15 mouse cellular contexts compared by ENCODE assay signal in the genomic region with DNA sequence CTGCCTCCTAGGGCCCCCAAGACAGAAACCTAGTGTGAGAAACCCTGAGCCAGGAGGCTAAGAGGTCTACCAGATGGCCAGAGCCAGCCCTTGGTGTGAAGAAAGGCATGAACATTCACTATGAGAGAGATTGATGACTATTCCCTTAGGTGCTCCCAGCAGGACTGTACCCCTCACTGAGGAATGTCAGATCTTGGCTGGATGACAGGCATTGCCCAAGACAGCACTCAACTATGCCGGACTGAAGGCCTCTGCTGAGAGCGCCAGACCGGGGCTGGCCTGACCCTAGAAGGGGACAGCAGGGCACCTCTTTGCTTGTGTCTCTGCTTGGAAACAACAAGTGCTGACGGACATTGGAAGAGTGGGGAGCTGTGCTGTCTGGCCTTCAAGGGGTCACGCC. TPM values are rescaled to one million over a fixed set of nuclear protein-coding genes. Genes with fewer than 3 reads are reported as not detected.
A peak's percentile ranks its signal among the peaks of the same experiment; 100 is the strongest.
DNase-seq lines count a peak whose midpoint lies in the region; ATAC-seq and TF ChIP-seq lines count a peak whose summit lies in the region.
"Had no signal": no experiment of that assay in that cellular context is flagged by ENCODE, and none has a peak within 500 bp of the region (broad histone marks: within the 10 kb centered on the region; RNA-seq: fewer than 3 reads in every experiment).

No protein-coding gene starts in this region.

- 86% methylated on average over 5 of the region's 5 CpGs for WGBS in limb, embryonic 13.5 days
- 87% methylated on average over 5 of the region's 5 CpGs for WGBS in limb, embryonic 10.5 days
- WGBS in olfactory bulb, adult 2 months: 75% methylated on average over 5 of the region's 5 CpGs
- 85% methylated on average over 5 of the region's 5 CpGs for WGBS in forebrain, embryonic 13.5 days

- no peaks in the 10 kb centered on the region for H3K27me3 ChIP-seq in limb, embryonic 13.5 days
- H3K27me3 ChIP-seq in limb, embryonic 10.5 days (ENCODE audit: low read depth, poor library complexity, severe bottlenecking): no peaks in the 10 kb centered on the region
- no peaks in the 10 kb centered on the region for H3K27me3 ChIP-seq in forebrain, embryonic 13.5 days
- H3K27me3 ChIP-seq: megakaryocyte, embryonic 14.5 days had no signal

- H3K27ac ChIP-seq in limb, embryonic 13.5 days: peak overlapping the region; percentile 22; the same call in 1 of the 2 replicates
- no peak overlapping the region for H3K27ac ChIP-seq in limb, embryonic 10.5 days
- peak overlapping the region; percentile 7; the same call in 1 of the 2 replicates for H3K27ac ChIP-seq in olfactory bulb, adult 2 months (ENCODE audit: insufficient read depth, low read depth, low read length)
- H3K27ac ChIP-seq in forebrain, embryonic 13.5 days: no peak overlapping the region
- H3K27ac ChIP-seq: liver, embryonic 14.5 days had no signal

- H3K9ac ChIP-seq in limb, embryonic 13.5 days: no peak overlapping the region
- no peak overlapping the region for H3K9ac ChIP-seq in forebrain, embryonic 13.5 days
- H3K9ac ChIP-seq: liver, embryonic 14.5 days had no signal

- DNase-seq in cerebellum, adult 9-11 months: peak; percentile 23
- DNase-seq in cerebellum, adult 18-20 months: no peak
- DNase-seq in limb, embryonic 10.5 days (ENCODE audit: low spot score): no peak
- DNase-seq in lung, adult 18-20 months: peak; percentile 68 to 79
- no peak for DNase-seq in liver
- DNase-seq: heart, postnatal 10 days; kidney, postnatal 14 days; right cerebral cortex, postnatal 14 days had no signal

- H3K36me3 ChIP-seq in limb, embryonic 13.5 days: peaks cover 93% of the 10 kb centered on the region
- peaks cover 98% of the 10 kb centered on the region for H3K36me3 ChIP-seq in limb, embryonic 10.5 days
- H3K36me3 ChIP-seq in forebrain, embryonic 13.5 days (ENCODE audit: poor library complexity, severe bottlenecking): peaks cover 93% of the 10 kb centered on the region
- H3K36me3 ChIP-seq: G1E had no signal

- no peak for ATAC-seq in limb, embryonic 13.5 days (ENCODE audit: low FRiP score, low read depth)
- no peak for ATAC-seq in forebrain, embryonic 13.5 days
- ATAC-seq: activated CD4-positive, CD25-positive, alpha-beta regulatory T cell, adult 4 months had no signal

- H3K4me3 ChIP-seq in limb, embryonic 13.5 days: no peak overlapping the region
- H3K4me3 ChIP-seq in limb, embryonic 10.5 days: no peak overlapping the region
- no peak overlapping the region for H3K4me3 ChIP-seq in olfactory bulb, adult 2 months (ENCODE audit: insufficient read depth, low read depth, low read length)
- H3K4me3 ChIP-seq in forebrain, embryonic 13.5 days: no peak overlapping the region
- H3K4me3 ChIP-seq: megakaryocyte, embryonic 14.5 days had no signal

- no peak for TF ChIP-seq POLR2A in olfactory bulb, adult 2 months (IDR thresholded peaks at IDR 0.05; ENCODE audit: insufficient read depth, low read depth, low read length)

- no peaks in the 10 kb centered on the region for H3K9me3 ChIP-seq in limb, embryonic 13.5 days
- no peaks in the 10 kb centered on the region for H3K9me3 ChIP-seq in limb, embryonic 10.5 days (replicated peaks)
- no peaks in the 10 kb centered on the region for H3K9me3 ChIP-seq in forebrain, embryonic 13.5 days (replicated peaks)
- H3K9me3 ChIP-seq: megakaryocyte, embryonic 14.5 days had no signal

- no peak for TF ChIP-seq CTCF in olfactory bulb, adult 2 months (IDR thresholded peaks at IDR 0.05; ENCODE audit: insufficient read depth, low read depth, low read length)

- H3K4me1 ChIP-seq in limb, embryonic 13.5 days: peaks cover 17% of the 10 kb centered on the region
- peaks cover 18% of the 10 kb centered on the region for H3K4me1 ChIP-seq in limb, embryonic 10.5 days
- peaks cover 57% of the 10 kb centered on the region for H3K4me1 ChIP-seq in olfactory bulb, adult 2 months (ENCODE audit: control insufficient read depth, insufficient read depth, low read length)
- H3K4me1 ChIP-seq in forebrain, embryonic 13.5 days: peaks cover 9% of the 10 kb centered on the region
- H3K4me1 ChIP-seq: megakaryocyte, embryonic 14.5 days had no signal

- no peak overlapping the region for H3K4me2 ChIP-seq in limb, embryonic 13.5 days (replicated peaks)
- no peak overlapping the region for H3K4me2 ChIP-seq in forebrain, embryonic 13.5 days

RNA-seq across cellular contexts. Expression of a gene that starts 16.1 kb away (rescaled TPM):
- polyA plus RNA-seq in limb, embryonic 13.5 days (2015; fragmentation: Nextera tagmentation; extraction: Ambion mirVana): 62.2 and 64.5 TPM in 2 replicates
- 1.1 and 4.5 TPM in 2 replicates for polyA plus RNA-seq in limb, embryonic 10.5 days (2016; fragmentation: Nextera tagmentation; extraction: Ambion mirVana)
- polyA plus RNA-seq in olfactory bulb, adult 2 months (2012; ENCODE audit: insufficient read depth, insufficient read length, low replicate concordance, missing spikeins): not detected in 2 replicates
- polyA plus RNA-seq in forebrain, embryonic 13.5 days (2015; fragmentation: Nextera tagmentation; extraction: Ambion mirVana): 2.7 and 3.5 TPM in 2 replicates
- polyA plus RNA-seq: G1E had no signal

Comparison
In these comparisons a context has a peak if more than half of its experiments do, and no peak if none do; other contexts are left out.
1. DNase-seq: peak in cerebellum, adult 9-11 months (single experiment) and lung, adult 18-20 months (2 of 2); none in cerebellum, adult 18-20 months (0 of 2), limb, embryonic 10.5 days (single experiment) and liver (single experiment).
2. H3K27ac ChIP-seq: peak in limb, embryonic 13.5 days (single experiment) and olfactory bulb, adult 2 months (single experiment); none in limb, embryonic 10.5 days (single experiment) and forebrain, embryonic 13.5 days (single experiment).
3. RNA of a gene that starts 16.1 kb away (polyA plus RNA-seq): 62.2 to 64.5 TPM in limb, embryonic 13.5 days; 1.1 to 4.5 TPM in limb, embryonic 10.5 days, 2.7 to 3.5 TPM in forebrain, embryonic 13.5 days and not detected in olfactory bulb, adult 2 months; every median in the first group is over 10 times any median in the second.